Mouse (Mus musculus) midbrain, embryonic 15.5 days (tissue): ENCODE results near the gene Prl7c1. TPM values are rescaled to one million over a fixed set of nuclear protein-coding genes. Genes with fewer than 3 reads are reported as not detected.
"Not testable (repeated sequence)": the region's sequence is repeated elsewhere in the genome, so short reads cannot be mapped to it uniquely, and the experiment has no call there.

Experiments used
- ATAC-seq: fragments of 200-750 bp; cut with Nextera tagmentation; replicated peaks from 2 replicates; pipeline ENCODE4 v1.8.0; 2017; ENCODE audit warnings: moderate TSS enrichment
- H3K27ac ChIP-seq: fragments of 300-500 bp; sonication (generic); 2 replicates; pipeline ENCODE4 v1.5.1; 2015; ENCODE audit warnings: mild to moderate bottlenecking, inconsistent platforms
- H3K27me3 ChIP-seq: fragments of 300-500 bp; sonication (generic); replicated peaks from 2 replicates; pipeline ENCODE4 v1.6.1; 2015; ENCODE audit warnings: inconsistent platforms
- H3K36me3 ChIP-seq: fragments of 300-500 bp; sonication (generic); replicated peaks from 2 replicates; pipeline ENCODE4 v1.6.1; 2015; ENCODE audit warnings: inconsistent platforms
- H3K4me1 ChIP-seq: fragments of 300-500 bp; sonication (generic); 2 replicates; pipeline ENCODE4 v1.6.1; 2015; ENCODE audit warnings: inconsistent platforms
- H3K4me2 ChIP-seq: fragments of 300-500 bp; sonication (generic); 2 replicates; pipeline ENCODE4 v1.6.1; 2015; ENCODE audit warnings: inconsistent platforms, mild to moderate bottlenecking, moderate library complexity
- H3K4me3 ChIP-seq: fragments of 300-500 bp; sonication (generic); 2 replicates; pipeline ENCODE4 v1.5.1; 2015; ENCODE audit warnings: mild to moderate bottlenecking, inconsistent platforms
- H3K9ac ChIP-seq: fragments of 300-500 bp; sonication (generic); 2 replicates; pipeline ENCODE4 v1.6.1; 2015; ENCODE audit warnings: mild to moderate bottlenecking, inconsistent platforms
- H3K9me3 ChIP-seq: fragments of 300-500 bp; sonication (generic); 2 replicates; pipeline ENCODE4 v1.6.1; 2016; ENCODE audit warnings: inconsistent platforms
- WGBS: fragments of 180-500 bp; shearing (Covaris S2); methylation state at CpG from one replicate; pipeline ENCODE4 v1.1.7; 2015; ENCODE audit warnings: mixed read lengths; 5-methylcytosine and 5-hydroxymethylcytosine counted together
- polyA plus RNA-seq: library from polyadenylated mRNA; unstranded; fragments of >200 nt; fragmentation: Nextera tagmentation; extraction: Ambion mirVana; gene quantifications from 2 replicates; pipeline ENCODE4 v1.2.1, GENCODE M21; 2015

Prl7c1 gene
- polyA plus RNA-seq: not detected in 2 replicates

DNA sequence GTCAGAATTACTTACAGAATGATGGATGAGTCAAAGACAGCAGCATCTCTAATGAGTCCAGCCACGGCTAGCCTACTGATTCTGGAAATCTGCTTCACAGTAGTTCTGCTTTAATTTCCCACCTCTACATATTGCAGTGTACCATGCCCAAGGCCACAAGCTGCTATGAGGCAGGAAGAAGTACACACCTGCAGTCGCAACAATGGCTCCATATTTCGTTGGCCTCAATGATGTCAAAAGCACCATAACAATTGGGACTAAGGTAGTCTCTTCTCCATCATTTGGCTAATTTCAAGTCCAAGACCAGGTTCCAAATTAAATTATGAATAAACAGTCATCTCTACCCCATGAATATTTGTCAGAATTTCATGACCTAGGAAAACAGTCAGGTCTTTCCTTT, at the start of gene Prl7c1:
Prl7c1 (minus strand) TSS at position 101 of the 400 bp plus-strand sequence.
- H3K36me3 ChIP-seq, H3K4me2 ChIP-seq, H3K4me1 ChIP-seq, ATAC-seq, H3K4me3 ChIP-seq, H3K9ac ChIP-seq, H3K27me3 ChIP-seq, H3K27ac ChIP-seq, H3K9me3 ChIP-seq: not testable (repeated sequence)
- 91% methylated on average over 3 of the region's 3 CpGs for WGBS

DNA sequence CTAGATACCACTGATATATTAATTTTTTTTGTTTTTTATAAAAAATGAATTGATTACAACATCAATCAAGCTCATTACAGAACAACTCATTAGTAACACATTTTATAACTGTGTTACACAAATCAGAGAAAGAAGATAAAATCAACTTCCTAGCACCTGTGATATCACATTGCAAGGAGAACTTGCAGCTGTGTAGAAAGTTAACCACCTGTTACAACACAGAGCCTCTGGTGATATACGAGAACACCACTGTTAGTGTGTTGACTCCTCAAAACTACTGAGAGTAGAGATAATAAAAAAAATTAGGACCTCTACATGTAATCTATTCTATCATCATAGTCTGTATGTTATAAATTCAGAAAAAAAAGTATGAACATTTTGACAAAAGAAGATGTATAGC, 22.2 kb upstream of the Prl7c1 start:
- H3K27me3 ChIP-seq: no peaks in the 10 kb centered on the region
- H3K36me3 ChIP-seq: no peaks in the 10 kb centered on the region
- WGBS: 90% methylated on average over 1 of the region's 1 CpGs
- H3K27ac ChIP-seq: no peak overlapping the region
- H3K4me3 ChIP-seq: no peak overlapping the region
- no peaks in the 10 kb centered on the region for H3K4me1 ChIP-seq
- no peak for ATAC-seq
- H3K9ac ChIP-seq: no peak overlapping the region
- H3K4me2 ChIP-seq: no peak overlapping the region
- H3K9me3 ChIP-seq: no peaks in the 10 kb centered on the region

DNA sequence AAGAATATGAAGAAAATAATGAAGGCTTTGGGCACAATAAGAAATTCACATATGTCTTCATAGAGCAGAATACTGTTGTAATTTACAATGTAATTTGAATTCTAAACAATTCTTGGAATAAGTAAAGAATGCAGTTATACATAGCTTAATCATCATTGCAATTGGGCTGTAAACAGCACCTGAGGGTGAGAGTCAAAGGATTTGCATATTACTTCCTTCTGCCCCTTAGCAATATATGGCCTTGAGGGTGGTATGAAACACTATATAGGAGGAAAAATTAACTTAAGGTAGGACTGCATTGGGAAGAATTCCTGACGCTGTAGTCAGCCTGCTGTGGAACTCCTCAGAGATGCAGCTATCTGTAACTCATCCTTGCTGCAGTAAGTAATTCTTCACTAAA, 20.8 kb upstream of the Prl7c1 start, which contains the start of gene Prl2a1:
Prl2a1 (plus strand) TSS at position 301 of the 400 bp plus-strand sequence.
- Histone ChIP-seq H3K4me1 (no peaks in the 10 kb centered on the region), H3K36me3 (no peaks in the 10 kb centered on the region), H3K27me3 (no peaks in the 10 kb centered on the region), H3K27ac (no peak within 1 kb of the TSS), H3K4me3 (no peak within 1 kb of the TSS), H3K9ac (no peak within 1 kb of the TSS), H3K4me2 (no peak within 1 kb of the TSS), H3K9me3 (no peaks in the 10 kb centered on the region)
- ATAC-seq: no peak
- 88% methylated on average over 1 of the region's 1 CpGs for WGBS

DNA sequence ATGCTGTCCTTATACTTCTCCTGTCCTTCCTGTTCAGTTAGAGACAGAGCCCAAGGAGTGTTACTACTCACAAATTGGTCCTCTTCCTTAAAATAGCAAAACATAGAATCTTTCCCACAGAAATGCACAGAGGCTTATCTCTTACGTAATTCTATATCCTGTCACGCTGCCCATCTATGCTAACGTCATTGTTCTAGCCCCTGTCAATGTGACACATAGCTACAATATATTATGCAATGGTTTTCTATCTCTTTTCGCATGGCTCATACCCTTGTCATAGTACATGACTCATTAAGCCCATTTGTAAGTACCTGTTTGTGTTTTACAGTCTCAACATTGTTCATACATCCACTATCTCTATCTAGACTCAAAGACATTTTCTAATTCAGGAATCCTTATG, 18.7 kb upstream of the Prl7c1 start:
- ATAC-seq: no peak
- Histone ChIP-seq H3K4me3 (no peak overlapping the region), H3K9ac (no peak overlapping the region), H3K27ac (no peak overlapping the region), H3K9me3 (no peaks in the 10 kb centered on the region), H3K4me1 (no peaks in the 10 kb centered on the region), H3K36me3 (no peaks in the 10 kb centered on the region), H3K4me2 (no peak overlapping the region), H3K27me3 (no peaks in the 10 kb centered on the region)
- WGBS: 88% methylated on average over 4 of the region's 4 CpGs

DNA sequence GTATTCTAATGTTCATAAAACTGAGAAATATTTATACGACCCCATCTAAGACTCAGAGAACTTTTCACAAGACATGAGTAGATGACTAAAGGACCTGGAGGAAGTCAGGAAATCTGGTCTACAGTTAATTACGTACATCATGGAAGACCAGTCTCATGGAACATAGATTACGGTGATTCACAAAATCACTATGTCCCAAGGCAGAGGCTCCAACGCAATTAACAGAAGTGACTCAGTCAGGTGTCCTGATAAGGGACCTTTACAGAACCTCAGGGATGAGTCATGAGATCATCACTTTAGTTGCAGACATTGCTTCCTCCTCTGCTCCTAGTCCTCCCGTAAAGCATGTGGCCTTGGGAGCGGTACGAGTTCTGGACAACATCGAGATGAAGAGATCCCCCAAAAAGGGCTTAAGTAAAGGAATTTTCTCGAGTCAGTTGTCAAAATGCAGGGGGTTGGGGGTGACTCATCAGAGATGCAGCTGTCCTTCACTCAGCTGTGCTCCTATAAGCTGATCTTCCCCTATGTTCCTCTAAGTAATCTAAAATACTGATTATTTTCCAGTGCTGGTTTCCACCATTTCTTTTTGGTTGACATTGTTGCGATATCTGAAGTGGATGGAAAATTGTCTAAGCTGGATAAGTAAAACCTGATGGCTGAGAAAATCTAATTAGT, 46.0 kb downstream of the Prl7c1 start:
- no peak overlapping the region for H3K4me3 ChIP-seq
- no peak overlapping the region for H3K4me2 ChIP-seq
- H3K4me1 ChIP-seq: no peaks in the 10 kb centered on the region
- H3K36me3 ChIP-seq: no peaks in the 10 kb centered on the region
- no peaks in the 10 kb centered on the region for H3K27me3 ChIP-seq
- H3K27ac ChIP-seq: no peak overlapping the region
- 92% methylated on average over 10 of the region's 10 CpGs for WGBS
- no peaks in the 10 kb centered on the region for H3K9me3 ChIP-seq
- no peak for ATAC-seq
- no peak overlapping the region for H3K9ac ChIP-seq

DNA sequence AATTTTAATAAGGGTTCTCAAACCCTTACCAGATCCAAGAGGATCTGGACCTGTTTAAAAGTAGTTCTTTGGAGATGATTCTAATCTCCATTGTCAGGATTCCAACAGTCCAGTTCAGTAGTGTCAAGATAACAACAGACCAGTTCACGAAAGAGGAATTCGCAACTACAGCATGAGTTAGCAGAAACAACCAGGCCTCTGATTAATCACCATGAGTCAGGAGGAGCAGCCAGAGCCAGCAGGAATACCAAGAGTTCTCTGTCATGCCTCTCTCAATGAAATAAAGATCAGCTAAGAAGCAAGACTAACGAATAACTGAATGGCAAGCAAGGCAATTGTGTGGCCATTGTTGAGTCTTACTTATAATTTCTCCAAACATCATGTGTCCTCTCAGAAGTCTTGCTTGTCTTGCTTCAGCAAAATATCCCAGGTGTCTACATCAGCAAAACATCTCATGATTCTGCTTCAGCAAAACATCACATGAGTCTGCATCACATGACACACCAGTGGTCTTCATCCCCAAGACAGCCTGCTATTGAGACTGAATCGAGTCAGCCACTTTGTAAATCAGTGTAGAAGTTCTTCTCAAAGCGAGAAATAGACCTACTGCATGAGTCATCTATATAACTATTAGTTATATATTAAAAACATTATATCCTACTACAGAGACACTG, 50.2 kb downstream of the Prl7c1 start:
- not testable (repeated sequence) for H3K9ac ChIP-seq, H3K27me3 ChIP-seq, H3K4me2 ChIP-seq, ATAC-seq, H3K27ac ChIP-seq, H3K36me3 ChIP-seq, H3K4me1 ChIP-seq, H3K4me3 ChIP-seq, H3K9me3 ChIP-seq
- 85% methylated on average over 5 of the region's 5 CpGs for WGBS

- not testable (repeated sequence) for H3K9ac ChIP-seq, H3K36me3 ChIP-seq, H3K4me1 ChIP-seq, H3K27ac ChIP-seq, H3K27me3 ChIP-seq, H3K4me3 ChIP-seq, H3K4me2 ChIP-seq, ATAC-seq, H3K9me3 ChIP-seq
- 92% methylated on average over 3 of the region's 3 CpGs for WGBS
Observed at GRCm38 (mm10) chr13:27725057-27725456, 55.5 kb downstream of the Prl7c1 start.

Other genes with a start within 250 kb of the Prl7c1 start
- not detected in 2 replicates for gene Prl8a9, start 216.2 kb downstream of the Prl7c1 start, polyA plus RNA-seq
- not detected in 2 replicates for gene Prl8a1, start 198.6 kb downstream of the Prl7c1 start, polyA plus RNA-seq
- not detected in 2 replicates for gene Prl7b1, start 170.2 kb downstream of the Prl7c1 start, polyA plus RNA-seq
- not detected in 2 replicates for gene Prl7a1, start 138.3 kb downstream of the Prl7c1 start, polyA plus RNA-seq
- gene Prl7a2, start 112.8 kb downstream of the Prl7c1 start, polyA plus RNA-seq: not detected in 2 replicates
- gene Prl7d1, start 64.1 kb downstream of the Prl7c1 start, polyA plus RNA-seq: not detected in 2 replicates
- not detected in 2 replicates for gene Prl2a1, start 20.9 kb upstream of the Prl7c1 start, polyA plus RNA-seq
- not detected in 2 replicates for gene Prl2c1, start 68.5 kb upstream of the Prl7c1 start, polyA plus RNA-seq
- not detected in 2 replicates for gene Prl4a1, start 235.4 kb upstream of the Prl7c1 start, polyA plus RNA-seq